Mouse (Mus musculus): Measurements from ENCODE around the gene Slc34a3.

Slc34a3 gene

GRCm38 (mm10) chr2:25194486-25195171 lies 39.5 kb downstream of the Slc34a3 start:
- peak; percentile 74 to 82 for DNase-seq (ENCODE audit: low spot score in 2 of 2)

GRCm38 (mm10) chr2:25194006-25194405 lies 40.2 kb downstream of the Slc34a3 start:
- DNase-seq (ENCODE audit: low spot score in 2 of 2): no peak

- DNase-seq (ENCODE audit: low spot score in 2 of 2): peak; percentile 78 to 84
Measured at GRCm38 (mm10) chr2:25193330-25193770, 40.8 kb downstream of the Slc34a3 start.

GRCm38 (mm10) chr2:25187841-25188240 lies 46.3 kb downstream of the Slc34a3 start:
- DNase-seq (ENCODE audit: low spot score in 2 of 2): no peak

- no peak for DNase-seq (ENCODE audit: low spot score in 2 of 2)
Measured at GRCm38 (mm10) chr2:25186575-25186930, 47.6 kb downstream of the Slc34a3 start.

GRCm38 (mm10) chr2:25185625-25186574 lies 48.3 kb downstream of the Slc34a3 start:
- peak; percentile 52 to 55 for DNase-seq (ENCODE audit: low spot score in 2 of 2)

GRCm38 (mm10) chr2:25184496-25184895 lies 49.7 kb downstream of the Slc34a3 start:
- DNase-seq (ENCODE audit: low spot score in 2 of 2): no peak

- DNase-seq (ENCODE audit: low spot score in 2 of 2): peak; percentile 62 to 69
Measured at GRCm38 (mm10) chr2:25183336-25183735, 50.8 kb downstream of the Slc34a3 start.

- DNase-seq (ENCODE audit: low spot score in 2 of 2): no peak
Measured at GRCm38 (mm10) chr2:25182664-25183063, 51.5 kb downstream of the Slc34a3 start.

- no peak for DNase-seq (ENCODE audit: low spot score in 2 of 2)
Measured at GRCm38 (mm10) chr2:25181891-25182397, 52.2 kb downstream of the Slc34a3 start.

GRCm38 (mm10) chr2:25180973-25181890 lies 52.9 kb downstream of the Slc34a3 start:
- DNase-seq (ENCODE audit: low spot score in 2 of 2): peak; percentile 65 to 68

- DNase-seq (ENCODE audit: low spot score in 2 of 2): peak; percentile 94 to 95
Measured at GRCm38 (mm10) chr2:25180478-25180903, 53.7 kb downstream of the Slc34a3 start, which contains the start of gene Nrarp. Gene Nrarp (plus strand): TSS chr2:25180758.

- DNase-seq (ENCODE audit: low spot score in 2 of 2): no peak
Measured at GRCm38 (mm10) chr2:25179566-25180217, 54.5 kb downstream of the Slc34a3 start.

Data from natural killer cell, adult 2 months (primary cell).